Mouse (Mus musculus): ENCODE results near the gene Piezo1. TPM values are rescaled to one million over a fixed set of nuclear protein-coding genes. Genes with fewer than 3 reads are reported as not detected.

Gene Piezo1
- polyA plus RNA-seq, 1 experiment, result 6.8 TPM

GRCm38 (mm10) chr8:122469965-122470364 lies 81.2 kb downstream of the Piezo1 start:
- H3K27me3 ChIP-seq (ENCODE audit: control insufficient read depth, insufficient read depth, low read length), result no peaks in the 10 kb centered on the region
- no peak overlapping the region for H3K27ac ChIP-seq (ENCODE audit: control insufficient read depth, insufficient read depth, low read depth, low read length)
- no peaks in the 10 kb centered on the region; the same call in none of the 2 replicates for H3K36me3 ChIP-seq (ENCODE audit: control insufficient read depth, insufficient read depth, low read length)
- H3K4me3 ChIP-seq (ENCODE audit: control insufficient read depth, low read depth, low read length), result no peak overlapping the region
- peaks cover 6% of the 10 kb centered on the region for H3K4me1 ChIP-seq (ENCODE audit: control insufficient read depth, insufficient read depth, low read length)
- TF ChIP-seq CTCF (IDR thresholded peaks at IDR 0.05; ENCODE audit: control insufficient read depth, insufficient read depth, insufficient replicate concordance, low read depth, low read length), result no peak
- TF ChIP-seq POLR2A (IDR thresholded peaks at IDR 0.05; ENCODE audit: control insufficient read depth, low read depth, low read length), result no peak; the same call in 1 of the 2 replicates

- H3K4me1 ChIP-seq (ENCODE audit: control insufficient read depth, insufficient read depth, low read length), result peaks cover 4% of the 10 kb centered on the region
- no peak for TF ChIP-seq CTCF (IDR thresholded peaks at IDR 0.05; ENCODE audit: control insufficient read depth, insufficient read depth, insufficient replicate concordance, low read depth, low read length)
- TF ChIP-seq POLR2A (IDR thresholded peaks at IDR 0.05; ENCODE audit: control insufficient read depth, low read depth, low read length), result no peak
- no peaks in the 10 kb centered on the region for H3K27me3 ChIP-seq (ENCODE audit: control insufficient read depth, insufficient read depth, low read length)
- no peaks in the 10 kb centered on the region; the same call in none of the 2 replicates for H3K36me3 ChIP-seq (ENCODE audit: control insufficient read depth, insufficient read depth, low read length)
- H3K27ac ChIP-seq (ENCODE audit: control insufficient read depth, insufficient read depth, low read depth, low read length), result no peak overlapping the region
- no peak overlapping the region for H3K4me3 ChIP-seq (ENCODE audit: control insufficient read depth, low read depth, low read length)
These were observed 81.7 kb downstream of the Piezo1 start for GRCm38 (mm10) chr8:122469407-122469806.

- TF ChIP-seq CTCF (IDR thresholded peaks at IDR 0.05; ENCODE audit: control insufficient read depth, insufficient read depth, insufficient replicate concordance, low read depth, low read length) (no peak), POLR2A (IDR thresholded peaks at IDR 0.05; ENCODE audit: control insufficient read depth, low read depth, low read length) (no peak)
- Histone ChIP-seq H3K27ac (ENCODE audit: control insufficient read depth, insufficient read depth, low read depth, low read length) (no peak overlapping the region), H3K4me3 (ENCODE audit: control insufficient read depth, low read depth, low read length) (no peak overlapping the region), H3K36me3 (ENCODE audit: control insufficient read depth, insufficient read depth, low read length) (no peaks in the 10 kb centered on the region; the same call in 1 of the 2 replicates), H3K27me3 (ENCODE audit: control insufficient read depth, insufficient read depth, low read length) (no peaks in the 10 kb centered on the region), H3K4me1 (ENCODE audit: control insufficient read depth, insufficient read depth, low read length) (no peaks in the 10 kb centered on the region)
These were observed 83.3 kb downstream of the Piezo1 start for GRCm38 (mm10) chr8:122467816-122468215.

GRCm38 (mm10) chr8:122464985-122465384 lies 86.1 kb downstream of the Piezo1 start:
- H3K27ac ChIP-seq (ENCODE audit: control insufficient read depth, insufficient read depth, low read depth, low read length), result no peak overlapping the region
- H3K27me3 ChIP-seq (ENCODE audit: control insufficient read depth, insufficient read depth, low read length), result no peaks in the 10 kb centered on the region
- no peaks in the 10 kb centered on the region; the same call in 1 of the 2 replicates for H3K36me3 ChIP-seq (ENCODE audit: control insufficient read depth, insufficient read depth, low read length)
- H3K4me1 ChIP-seq (ENCODE audit: control insufficient read depth, insufficient read depth, low read length), result peaks cover 11% of the 10 kb centered on the region
- H3K4me3 ChIP-seq (ENCODE audit: control insufficient read depth, low read depth, low read length), result no peak overlapping the region
- TF ChIP-seq POLR2A (IDR thresholded peaks at IDR 0.05; ENCODE audit: control insufficient read depth, low read depth, low read length) (no peak), CTCF (IDR thresholded peaks at IDR 0.05; ENCODE audit: control insufficient read depth, insufficient read depth, insufficient replicate concordance, low read depth, low read length) (no peak)

GRCm38 (mm10) chr8:122463651-122464640 lies 87.2 kb downstream of the Piezo1 start:
- no peak overlapping the region for H3K27ac ChIP-seq (ENCODE audit: control insufficient read depth, insufficient read depth, low read depth, low read length)
- H3K4me1 ChIP-seq (ENCODE audit: control insufficient read depth, insufficient read depth, low read length), result peaks cover 17% of the 10 kb centered on the region
- no peak overlapping the region for H3K4me3 ChIP-seq (ENCODE audit: control insufficient read depth, low read depth, low read length)

GRCm38 (mm10) chr8:122462510-122462909 lies 88.6 kb downstream of the Piezo1 start:
- no peaks in the 10 kb centered on the region for H3K27me3 ChIP-seq (ENCODE audit: control insufficient read depth, insufficient read depth, low read length)
- H3K4me1 ChIP-seq (ENCODE audit: control insufficient read depth, insufficient read depth, low read length), result peaks cover 17% of the 10 kb centered on the region
- H3K4me3 ChIP-seq (ENCODE audit: control insufficient read depth, low read depth, low read length), result no peak overlapping the region
- no peak for TF ChIP-seq CTCF (IDR thresholded peaks at IDR 0.05; ENCODE audit: control insufficient read depth, insufficient read depth, insufficient replicate concordance, low read depth, low read length)
- no peak for TF ChIP-seq POLR2A (IDR thresholded peaks at IDR 0.05; ENCODE audit: control insufficient read depth, low read depth, low read length)
- no peaks in the 10 kb centered on the region for H3K36me3 ChIP-seq (ENCODE audit: control insufficient read depth, insufficient read depth, low read length)
- H3K27ac ChIP-seq (ENCODE audit: control insufficient read depth, insufficient read depth, low read depth, low read length), result no peak overlapping the region

More at GRCm38 (mm10) chr8:122463651-122464640, 87.2 kb downstream of the Piezo1 start:
- no peaks in the 10 kb centered on the region; the same call in 1 of the 2 replicates for H3K36me3 ChIP-seq (ENCODE audit: control insufficient read depth, insufficient read depth, low read length)
- no peaks in the 10 kb centered on the region for H3K27me3 ChIP-seq (ENCODE audit: control insufficient read depth, insufficient read depth, low read length)
- TF ChIP-seq POLR2A (IDR thresholded peaks at IDR 0.05; ENCODE audit: control insufficient read depth, low read depth, low read length) (no peak), CTCF (IDR thresholded peaks at IDR 0.05; ENCODE audit: control insufficient read depth, insufficient read depth, insufficient replicate concordance, low read depth, low read length) (no peak)

- Histone ChIP-seq H3K27ac (ENCODE audit: control insufficient read depth, insufficient read depth, low read depth, low read length) (no peak overlapping the region), H3K27me3 (ENCODE audit: control insufficient read depth, insufficient read depth, low read length) (no peaks in the 10 kb centered on the region)
- TF ChIP-seq CTCF (IDR thresholded peaks at IDR 0.05; ENCODE audit: control insufficient read depth, insufficient read depth, insufficient replicate concordance, low read depth, low read length), result no peak
- TF ChIP-seq POLR2A (IDR thresholded peaks at IDR 0.05; ENCODE audit: control insufficient read depth, low read depth, low read length), result no peak
These were observed 89.5 kb downstream of the Piezo1 start for GRCm38 (mm10) chr8:122461473-122462148.

More at GRCm38 (mm10) chr8:122461473-122462148, 89.5 kb downstream of the Piezo1 start:
- H3K4me3 ChIP-seq (ENCODE audit: control insufficient read depth, low read depth, low read length), result no peak overlapping the region
- no peaks in the 10 kb centered on the region for H3K36me3 ChIP-seq (ENCODE audit: control insufficient read depth, insufficient read depth, low read length)
- H3K4me1 ChIP-seq (ENCODE audit: control insufficient read depth, insufficient read depth, low read length), result peaks cover 17% of the 10 kb centered on the region

Data from testis, adult 2 months (tissue).